Mouse (Mus musculus) neural tube, embryonic 13.5 days (tissue): Measurements from ENCODE around the gene Olfr698. TPM values are rescaled to one million over a fixed set of nuclear protein-coding genes. Genes with fewer than 3 reads are reported as not detected.

Experiments used
- polyA plus RNA-seq: library from polyadenylated mRNA; unstranded; fragments of >200 nt; fragmentation: Nextera tagmentation; extraction: Ambion mirVana; gene quantifications from 2 replicates; pipeline ENCODE4 v1.2.1, GENCODE M21; 2015

Olfr698 gene
- polyA plus RNA-seq, 1 experiment from 2014 or later: not detected

Other genes starting within 250 kb of the Olfr698 start
- not detected in 2 replicates for gene Olfr693, start 74.8 kb downstream of the Olfr698 start, polyA plus RNA-seq
- not detected in 2 replicates for gene Olfr694, start 63.6 kb downstream of the Olfr698 start, polyA plus RNA-seq
- gene Olfr695, start 39.0 kb downstream of the Olfr698 start, polyA plus RNA-seq: not detected in 2 replicates
- not detected in 2 replicates for gene Olfr697, start 13.0 kb downstream of the Olfr698 start, polyA plus RNA-seq
- not detected in 2 replicates for gene Olfr699, start 37.8 kb upstream of the Olfr698 start, polyA plus RNA-seq
- not detected in 2 replicates for gene Olfr700, start 53.4 kb upstream of the Olfr698 start, polyA plus RNA-seq
- gene Olfr701, start 58.7 kb upstream of the Olfr698 start, polyA plus RNA-seq: not detected in 2 replicates
- gene Olfr702, start 78.5 kb upstream of the Olfr698 start, polyA plus RNA-seq: not detected in 2 replicates
- not detected in 2 replicates for gene Olfr703, start 88.0 kb upstream of the Olfr698 start, polyA plus RNA-seq
- gene Olfr704, start 107.8 kb upstream of the Olfr698 start, polyA plus RNA-seq: not detected in 2 replicates
- gene Olfr705, start 121.5 kb upstream of the Olfr698 start, polyA plus RNA-seq: not detected in 2 replicates
- not detected in 2 replicates for gene Olfr706, start 132.8 kb upstream of the Olfr698 start, polyA plus RNA-seq
- gene Olfr707, start 145.8 kb upstream of the Olfr698 start, polyA plus RNA-seq: not detected in 2 replicates
- gene Olfr1532-ps1, start 152.6 kb upstream of the Olfr698 start, polyA plus RNA-seq: not detected in 2 replicates
- gene Olfr709-ps1, start 176.8 kb upstream of the Olfr698 start, polyA plus RNA-seq: not detected in 2 replicates
- not detected in 2 replicates for gene Olfr710, start 192.9 kb upstream of the Olfr698 start, polyA plus RNA-seq
- gene Olfr6, start 208.5 kb upstream of the Olfr698 start, polyA plus RNA-seq: not detected in 2 replicates
- gene Olfr711, start 220.1 kb upstream of the Olfr698 start, polyA plus RNA-seq: not detected in 2 replicates